Mouse (Mus musculus) liver, embryonic 15.5 days (tissue): ENCODE data around the gene Nkx3-2. TPM values are rescaled to one million over a fixed set of nuclear protein-coding genes. Genes with fewer than 3 reads are reported as not detected.

Experiments
- ATAC-seq: fragments of 200-750 bp; cut with Nextera tagmentation; 2 replicates; pipeline ENCODE4 v1.8.0; 2017; ENCODE audit warnings: moderate number of reproducible peaks, mild to moderate bottlenecking, moderate library complexity; ENCODE audit not compliant: insufficient read depth
- H3K27ac ChIP-seq: fragments of 300-500 bp; sonication (generic); replicated peaks from 2 replicates; pipeline ENCODE4 v1.5.1; 2015; ENCODE audit warnings: mild to moderate bottlenecking, inconsistent platforms
- H3K27me3 ChIP-seq: fragments of 300-500 bp; sonication (generic); 2 replicates; pipeline ENCODE4 v1.6.1; 2015; ENCODE audit warnings: mild to moderate bottlenecking, inconsistent platforms
- H3K36me3 ChIP-seq: fragments of 300-500 bp; sonication (generic); replicated peaks from 2 replicates; pipeline ENCODE4 v1.6.1; 2015; ENCODE audit warnings: moderate library complexity, mild to moderate bottlenecking, inconsistent platforms
- H3K4me1 ChIP-seq: fragments of 300-500 bp; sonication (generic); replicated peaks from 2 replicates; pipeline ENCODE4 v1.6.1; 2015; ENCODE audit warnings: inconsistent platforms
- H3K4me2 ChIP-seq: fragments of 300-500 bp; sonication (generic); 2 replicates; pipeline ENCODE4 v1.6.1; 2015; ENCODE audit warnings: moderate library complexity, mild to moderate bottlenecking, inconsistent platforms
- H3K4me3 ChIP-seq: fragments of 300-500 bp; sonication (generic); replicated peaks from 2 replicates; pipeline ENCODE4 v1.5.1; 2015; ENCODE audit warnings: mild to moderate bottlenecking, inconsistent platforms
- H3K9ac ChIP-seq: fragments of 300-500 bp; sonication (generic); 2 replicates; pipeline ENCODE4 v1.6.1; 2015; ENCODE audit warnings: moderate library complexity, mild to moderate bottlenecking, inconsistent platforms
- H3K9me3 ChIP-seq: fragments of 300-500 bp; sonication (generic); replicated peaks from 2 replicates; pipeline ENCODE4 v1.6.1; 2016; ENCODE audit warnings: inconsistent platforms
- WGBS: fragments of 180-500 bp; shearing (Covaris S2); methylation state at CpG from one replicate; pipeline ENCODE4 v1.1.7; 2015; ENCODE audit warnings: mixed read lengths; ENCODE audit not compliant: insufficient replicate concordance; 5-methylcytosine and 5-hydroxymethylcytosine counted together
- polyA plus RNA-seq: library from polyadenylated mRNA; unstranded; fragments of >200 nt; fragmentation: Nextera tagmentation; extraction: Ambion mirVana; gene quantifications from 2 replicates; pipeline ENCODE4 v1.2.1, GENCODE M21; 2015

Nkx3-2 gene
- polyA plus RNA-seq, 1 experiment from 2014 or later = not detected

- 77% methylated on average over 5 of the region's 5 CpGs for WGBS
- Histone ChIP-seq H3K27ac (no peak overlapping the region), H3K4me3 (no peak overlapping the region)
Measured at GRCm38 (mm10) chr5:41781890-41782289, 17.6 kb upstream of the Nkx3-2 start.

GRCm38 (mm10) chr5:41780026-41780425, 15.7 kb upstream of the Nkx3-2 start:
- ATAC-seq = no peak
- H3K4me1 ChIP-seq = no peaks in the 10 kb centered on the region
- H3K4me3 ChIP-seq = no peak overlapping the region
- no peak overlapping the region for H3K27ac ChIP-seq
- H3K9me3 ChIP-seq = no peaks in the 10 kb centered on the region
- WGBS = 60% methylated on average over 3 of the region's 3 CpGs
- H3K27me3 ChIP-seq = no peaks in the 10 kb centered on the region
- H3K9ac ChIP-seq = no peak overlapping the region
- H3K4me2 ChIP-seq = no peak overlapping the region
- no peaks in the 10 kb centered on the region for H3K36me3 ChIP-seq

More at GRCm38 (mm10) chr5:41781890-41782289, 17.6 kb upstream of the Nkx3-2 start:
- Histone ChIP-seq H3K9ac (no peak overlapping the region), H3K27me3 (no peaks in the 10 kb centered on the region), H3K36me3 (peaks cover 17% of the 10 kb centered on the region), H3K4me1 (no peaks in the 10 kb centered on the region), H3K9me3 (no peaks in the 10 kb centered on the region), H3K4me2 (no peak overlapping the region)
- no peak for ATAC-seq

GRCm38 (mm10) chr5:41775728-41776127, 11.4 kb upstream of the Nkx3-2 start:
- ATAC-seq = no peak
- Histone ChIP-seq H3K4me1 (no peaks in the 10 kb centered on the region), H3K9ac (no peak overlapping the region), H3K4me3 (no peak overlapping the region), H3K4me2 (no peak overlapping the region), H3K27ac (no peak overlapping the region), H3K36me3 (no peaks in the 10 kb centered on the region), H3K27me3 (no peaks in the 10 kb centered on the region), H3K9me3 (no peaks in the 10 kb centered on the region)
- 25% methylated on average over 6 of the region's 6 CpGs for WGBS

- Histone ChIP-seq H3K9ac (no peak overlapping the region), H3K27me3 (0 out of 2 replicates have a peak, but pooled peaks cover 2% of the 10 kb centered on the region), H3K4me3 (no peak overlapping the region), H3K36me3 (no peaks in the 10 kb centered on the region), H3K9me3 (no peaks in the 10 kb centered on the region), H3K27ac (no peak overlapping the region), H3K4me1 (no peaks in the 10 kb centered on the region), H3K4me2 (no peak overlapping the region)
- WGBS = 53% methylated on average over 3 of the region's 3 CpGs
- no peak for ATAC-seq
Measured at GRCm38 (mm10) chr5:41775273-41775672, 11.0 kb upstream of the Nkx3-2 start.

- no peak for ATAC-seq
- peak overlapping the region; percentile 44 for H3K4me3 ChIP-seq
- no peak overlapping the region for H3K9ac ChIP-seq
- H3K27ac ChIP-seq = no peak overlapping the region
- WGBS = 3% methylated on average over 21 of the region's 21 CpGs
- no peaks in the 10 kb centered on the region for H3K9me3 ChIP-seq
- peak overlapping the region; percentile 54 for H3K4me2 ChIP-seq
- no peaks in the 10 kb centered on the region for H3K36me3 ChIP-seq
- H3K4me1 ChIP-seq = peaks cover 6% of the 10 kb centered on the region; the same call in 1 of the 2 replicates
- H3K27me3 ChIP-seq = peaks cover 60% of the 10 kb centered on the region
Measured at GRCm38 (mm10) chr5:41768382-41769040, 4.2 kb upstream of the Nkx3-2 start.

GRCm38 (mm10) chr5:41767296-41768200, 3.2 kb upstream of the Nkx3-2 start:
- ATAC-seq = no peak
- H3K27ac ChIP-seq = no peak overlapping the region
- peaks cover 6% of the 10 kb centered on the region; the same call in 1 of the 2 replicates for H3K4me1 ChIP-seq
- peak overlapping the region; percentile 44 for H3K4me3 ChIP-seq
- H3K9me3 ChIP-seq = no peaks in the 10 kb centered on the region
- peaks cover 70% of the 10 kb centered on the region for H3K27me3 ChIP-seq
- WGBS = 2% methylated on average over 33 of the region's 33 CpGs
- H3K36me3 ChIP-seq = no peaks in the 10 kb centered on the region
- H3K9ac ChIP-seq = no peak overlapping the region
- H3K4me2 ChIP-seq = peak overlapping the region; percentile 54

GRCm38 (mm10) chr5:41766406-41767010, 2.2 kb upstream of the Nkx3-2 start:
- Histone ChIP-seq H3K4me2 (no peak overlapping the region), H3K4me1 (peaks cover 6% of the 10 kb centered on the region; the same call in 1 of the 2 replicates), H3K9me3 (no peaks in the 10 kb centered on the region), H3K27ac (no peak overlapping the region), H3K27me3 (peaks cover 80% of the 10 kb centered on the region), H3K4me3 (no peak overlapping the region), H3K36me3 (no peaks in the 10 kb centered on the region), H3K9ac (no peak overlapping the region)
- 3% methylated on average over 27 of the region's 27 CpGs for WGBS
- no peak for ATAC-seq

- Histone ChIP-seq H3K27me3 (peaks cover 87% of the 10 kb centered on the region), H3K4me2 (no peak overlapping the region), H3K36me3 (no peaks in the 10 kb centered on the region), H3K9me3 (no peaks in the 10 kb centered on the region), H3K27ac (no peak overlapping the region), H3K4me3 (no peak overlapping the region), H3K4me1 (peaks cover 6% of the 10 kb centered on the region; the same call in 1 of the 2 replicates), H3K9ac (no peak overlapping the region)
- WGBS = 2% methylated on average over 14 of the region's 14 CpGs
- no peak for ATAC-seq
Measured at GRCm38 (mm10) chr5:41765626-41766405, 1.5 kb upstream of the Nkx3-2 start.

- no peak overlapping the region for H3K4me3 ChIP-seq
- no peaks in the 10 kb centered on the region for H3K9me3 ChIP-seq
- no peak overlapping the region for H3K27ac ChIP-seq
- no peaks in the 10 kb centered on the region for H3K36me3 ChIP-seq
- H3K9ac ChIP-seq = no peak overlapping the region
- H3K4me2 ChIP-seq = no peak overlapping the region
- peaks cover 6% of the 10 kb centered on the region; the same call in 1 of the 2 replicates for H3K4me1 ChIP-seq
- ATAC-seq = no peak
- H3K27me3 ChIP-seq = peaks cover 98% of the 10 kb centered on the region
- 1% methylated on average over 41 of the region's 41 CpGs for WGBS
Measured at GRCm38 (mm10) chr5:41762947-41763730, 1.2 kb downstream of the Nkx3-2 start.
